Mouse (Mus musculus) kidney, embryonic 15.5 days (tissue): Measurements from ENCODE around the gene Itgav. TPM values are rescaled to one million over a fixed set of nuclear protein-coding genes. Genes with fewer than 3 reads are reported as not detected.
"Not testable (repeated sequence)": the region's sequence is repeated elsewhere in the genome, so short reads cannot be mapped to it uniquely, and the experiment has no call there.

ENCODE experiments used
- ATAC-seq: fragments of 200-750 bp; cut with Nextera tagmentation; replicated peaks from 2 replicates; pipeline ENCODE4 v1.8.0; 2017; ENCODE audit warnings: moderate TSS enrichment; ENCODE audit not compliant: low FRiP score
- H3K27ac ChIP-seq: fragments of 300-500 bp; sonication (generic); 2 replicates; pipeline ENCODE4 v1.5.1; 2015; ENCODE audit warnings: mild to moderate bottlenecking, inconsistent platforms
- H3K27me3 ChIP-seq: fragments of 300-500 bp; sonication (generic); 2 replicates; pipeline ENCODE4 v1.6.1; 2015; ENCODE audit warnings: inconsistent platforms
- H3K36me3 ChIP-seq: fragments of 300-500 bp; sonication (generic); 2 replicates; pipeline ENCODE4 v1.6.1; 2015; ENCODE audit warnings: inconsistent platforms
- H3K4me1 ChIP-seq: fragments of 300-500 bp; sonication (generic); 2 replicates; pipeline ENCODE4 v1.6.1; 2015; ENCODE audit warnings: inconsistent platforms
- H3K4me2 ChIP-seq: fragments of 300-500 bp; sonication (generic); 2 replicates; pipeline ENCODE4 v1.6.1; 2015; ENCODE audit warnings: moderate library complexity, mild to moderate bottlenecking, inconsistent platforms
- H3K4me3 ChIP-seq: fragments of 300-500 bp; sonication (generic); replicated peaks from 2 replicates; pipeline ENCODE4 v1.5.1; 2015; ENCODE audit warnings: mild to moderate bottlenecking, inconsistent platforms
- H3K9ac ChIP-seq: fragments of 300-500 bp; sonication (generic); 2 replicates; pipeline ENCODE4 v1.6.1; 2015; ENCODE audit warnings: mild to moderate bottlenecking, inconsistent platforms
- H3K9me3 ChIP-seq: fragments of 300-500 bp; sonication (generic); replicated peaks from 2 replicates; pipeline ENCODE4 v1.6.1; 2016; ENCODE audit warnings: inconsistent platforms
- WGBS: fragments of 180-500 bp; shearing (Covaris S2); methylation state at CpG from one replicate; pipeline ENCODE4 v1.1.7; 2015; ENCODE audit warnings: mixed read lengths; 5-methylcytosine and 5-hydroxymethylcytosine counted together
- polyA plus RNA-seq: library from polyadenylated mRNA; unstranded; fragments of >200 nt; fragmentation: Nextera tagmentation; extraction: Ambion mirVana; gene quantifications from 2 replicates; pipeline ENCODE4 v1.2.1, GENCODE M21; 2015

Gene Itgav
- polyA plus RNA-seq, 1 experiment from 2014 or later: 101 TPM

GRCm38 (mm10) chr2:83692651-83693545 lies 31.3 kb upstream of the Itgav start:
- no peak overlapping the region for H3K4me2 ChIP-seq
- no peak overlapping the region for H3K4me3 ChIP-seq
- H3K9ac ChIP-seq: no peak overlapping the region
- no peaks in the 10 kb centered on the region for H3K36me3 ChIP-seq
- H3K27me3 ChIP-seq: no peaks in the 10 kb centered on the region
- H3K27ac ChIP-seq: peak overlapping the region; percentile 46; the same call in 1 of the 2 replicates
- H3K4me1 ChIP-seq: peaks cover 11% of the 10 kb centered on the region; the same call in 1 of the 2 replicates
- ATAC-seq: no peak; the same call in 1 of the 2 replicates
- no peaks in the 10 kb centered on the region for H3K9me3 ChIP-seq
- 35% methylated on average over 10 of the region's 10 CpGs for WGBS

- no peak overlapping the region for H3K27ac ChIP-seq
- H3K27me3 ChIP-seq: no peaks in the 10 kb centered on the region
- H3K36me3 ChIP-seq: no peaks in the 10 kb centered on the region
- ATAC-seq: no peak
- H3K9ac ChIP-seq: no peak overlapping the region
- H3K9me3 ChIP-seq: no peaks in the 10 kb centered on the region
- no peak overlapping the region for H3K4me2 ChIP-seq
- 65% methylated on average over 7 of the region's 7 CpGs for WGBS
- H3K4me1 ChIP-seq: peaks cover 11% of the 10 kb centered on the region; the same call in 1 of the 2 replicates
- no peak overlapping the region for H3K4me3 ChIP-seq
These were observed 30.1 kb upstream of the Itgav start for GRCm38 (mm10) chr2:83694061-83694460.

GRCm38 (mm10) chr2:83695345-83696247 lies 28.6 kb upstream of the Itgav start:
- H3K27ac ChIP-seq: no peak overlapping the region
- no peak overlapping the region for H3K4me3 ChIP-seq
- H3K9ac ChIP-seq: no peak overlapping the region
- no peaks in the 10 kb centered on the region for H3K9me3 ChIP-seq
- H3K4me1 ChIP-seq: peaks cover 11% of the 10 kb centered on the region; the same call in 1 of the 2 replicates
- ATAC-seq: no peak
- H3K4me2 ChIP-seq: no peak overlapping the region
- H3K27me3 ChIP-seq: no peaks in the 10 kb centered on the region
- WGBS: 72% methylated on average over 11 of the region's 11 CpGs
- no peaks in the 10 kb centered on the region for H3K36me3 ChIP-seq

- no peaks in the 10 kb centered on the region for H3K27me3 ChIP-seq
- no peaks in the 10 kb centered on the region for H3K9me3 ChIP-seq
- H3K36me3 ChIP-seq: no peaks in the 10 kb centered on the region
- no peak overlapping the region for H3K4me2 ChIP-seq
- H3K4me1 ChIP-seq: peaks cover 17% of the 10 kb centered on the region
- H3K9ac ChIP-seq: no peak overlapping the region
- ATAC-seq: no peak
- H3K4me3 ChIP-seq: no peak overlapping the region
- H3K27ac ChIP-seq: no peak overlapping the region
- 83% methylated on average over 1 of the region's 1 CpGs for WGBS
These were observed 25.7 kb upstream of the Itgav start for GRCm38 (mm10) chr2:83698484-83698883.

- WGBS: 61% methylated on average over 1 of the region's 1 CpGs
- Histone ChIP-seq H3K4me3 (no peak overlapping the region), H3K9me3 (no peaks in the 10 kb centered on the region), H3K9ac (no peak overlapping the region), H3K27ac (no peak overlapping the region), H3K27me3 (no peaks in the 10 kb centered on the region), H3K36me3 (no peaks in the 10 kb centered on the region), H3K4me2 (no peak overlapping the region), H3K4me1 (peaks cover 17% of the 10 kb centered on the region)
- ATAC-seq: peak; percentile 53; the same call in 1 of the 2 replicates
These were observed 24.9 kb upstream of the Itgav start for GRCm38 (mm10) chr2:83699324-83699723.

- Histone ChIP-seq H3K4me3 (no peak overlapping the region), H3K36me3 (no peaks in the 10 kb centered on the region), H3K4me1 (peaks cover 23% of the 10 kb centered on the region), H3K27ac (no peak overlapping the region), H3K4me2 (no peak overlapping the region), H3K9me3 (no peaks in the 10 kb centered on the region), H3K9ac (no peak overlapping the region), H3K27me3 (no peaks in the 10 kb centered on the region)
- no peak for ATAC-seq
- WGBS: 67% methylated on average over 4 of the region's 4 CpGs
These were observed 23.5 kb upstream of the Itgav start for GRCm38 (mm10) chr2:83700667-83701066.

GRCm38 (mm10) chr2:83702411-83702810 lies 21.8 kb upstream of the Itgav start:
- no peak overlapping the region for H3K4me2 ChIP-seq
- no peak overlapping the region for H3K27ac ChIP-seq
- WGBS: 94% methylated on average over 7 of the region's 7 CpGs
- no peak overlapping the region for H3K4me3 ChIP-seq
- peaks cover 30% of the 10 kb centered on the region for H3K4me1 ChIP-seq
- H3K36me3 ChIP-seq: no peaks in the 10 kb centered on the region
- no peak for ATAC-seq
- H3K27me3 ChIP-seq: no peaks in the 10 kb centered on the region
- H3K9me3 ChIP-seq: no peaks in the 10 kb centered on the region
- no peak overlapping the region for H3K9ac ChIP-seq

- Histone ChIP-seq H3K9me3 (no peaks in the 10 kb centered on the region), H3K4me1 (peaks cover 56% of the 10 kb centered on the region), H3K27ac (peak overlapping the region; percentile 9; the same call in 1 of the 2 replicates), H3K27me3 (no peaks in the 10 kb centered on the region), H3K4me2 (no peak overlapping the region), H3K36me3 (no peaks in the 10 kb centered on the region), H3K9ac (no peak overlapping the region), H3K4me3 (no peak overlapping the region)
- no peak for ATAC-seq
- WGBS: 63% methylated on average over 9 of the region's 9 CpGs
These were observed 18.5 kb upstream of the Itgav start for GRCm38 (mm10) chr2:83705580-83706158.

GRCm38 (mm10) chr2:83709896-83710524 lies 14.2 kb upstream of the Itgav start:
- H3K36me3 ChIP-seq: no peaks in the 10 kb centered on the region
- peaks cover 56% of the 10 kb centered on the region for H3K4me1 ChIP-seq
- H3K9ac ChIP-seq: no peak overlapping the region
- peak overlapping the region; percentile 30 for H3K4me2 ChIP-seq
- no peak overlapping the region for H3K4me3 ChIP-seq
- H3K27ac ChIP-seq: peak overlapping the region; percentile 92
- WGBS: 8% methylated on average over 11 of the region's 11 CpGs
- H3K27me3 ChIP-seq: no peaks in the 10 kb centered on the region
- peak; percentile 94 for ATAC-seq
- no peaks in the 10 kb centered on the region for H3K9me3 ChIP-seq

- ATAC-seq, H3K36me3 ChIP-seq, H3K27ac ChIP-seq, H3K27me3 ChIP-seq, H3K4me2 ChIP-seq, H3K9me3 ChIP-seq, H3K9ac ChIP-seq, H3K4me3 ChIP-seq: not testable (repeated sequence)
- H3K4me1 ChIP-seq: peaks cover 40% of the 10 kb centered on the region
- 80% methylated on average over 7 of the region's 7 CpGs for WGBS
These were observed 10.9 kb upstream of the Itgav start for GRCm38 (mm10) chr2:83713281-83713680.

GRCm38 (mm10) chr2:83713946-83714345 lies 10.3 kb upstream of the Itgav start:
- Histone ChIP-seq H3K9ac (no peak overlapping the region), H3K9me3 (no peaks in the 10 kb centered on the region), H3K4me2 (peak overlapping the region; percentile 44), H3K36me3 (no peaks in the 10 kb centered on the region), H3K27me3 (no peaks in the 10 kb centered on the region), H3K4me1 (peaks cover 34% of the 10 kb centered on the region), H3K4me3 (no peak overlapping the region), H3K27ac (peak overlapping the region; percentile 77)
- 72% methylated on average over 5 of the region's 5 CpGs for WGBS
- ATAC-seq: no peak
